Mouse (Mus musculus) megakaryocyte, embryonic 14.5 days (primary cell): ENCODE data around the gene BC049352. TPM values are rescaled to one million over a fixed set of nuclear protein-coding genes. Genes with fewer than 3 reads are reported as not detected.
A peak's percentile ranks its signal among the peaks of the same experiment; 100 is the strongest.

Experiments used
- H3K27me3 ChIP-seq: replicated peaks from 2 replicates; pipeline ENCODE3; 2012; ENCODE audit warnings: inconsistent platforms
- H3K36me3 ChIP-seq: replicated peaks from 2 replicates; pipeline ENCODE3; 2012; ENCODE audit warnings: low read length, inconsistent platforms, mixed read lengths
- H3K4me1 ChIP-seq: 2 replicates; pipeline ENCODE4 v1.6.1; 2012; ENCODE audit warnings: inconsistent platforms
- H3K4me3 ChIP-seq: replicated peaks from 2 replicates; pipeline ENCODE3; 2012; ENCODE audit warnings: moderate library complexity, mild to moderate bottlenecking, inconsistent platforms
- H3K9me3 ChIP-seq: 2 replicates; pipeline ENCODE4 v1.6.1; 2012; ENCODE audit warnings: inconsistent platforms
- FLI1 ChIP-seq: IDR thresholded peaks from 2 replicates; pipeline ENCODE4 v1.6.1; 2012; ENCODE audit warnings: low read length, inconsistent platforms, mixed read lengths
- GATA1 ChIP-seq: IDR thresholded peaks from 3 replicates; pipeline ENCODE4 v1.6.1; 2012; ENCODE audit warnings: mixed read lengths, low read length, inconsistent platforms, borderline replicate concordance
- polyA plus RNA-seq: library from polyadenylated mRNA; stranded (reverse); fragments of >175 nt; gene quantifications from 2 replicates; pipeline ENCODE4 v1.2.3, GENCODE M21; 2012; ENCODE audit warnings: low replicate concordance; ENCODE audit not compliant: insufficient read depth

BC049352 gene
- polyA plus RNA-seq, 1 experiment: 0.13 TPM

DNA sequence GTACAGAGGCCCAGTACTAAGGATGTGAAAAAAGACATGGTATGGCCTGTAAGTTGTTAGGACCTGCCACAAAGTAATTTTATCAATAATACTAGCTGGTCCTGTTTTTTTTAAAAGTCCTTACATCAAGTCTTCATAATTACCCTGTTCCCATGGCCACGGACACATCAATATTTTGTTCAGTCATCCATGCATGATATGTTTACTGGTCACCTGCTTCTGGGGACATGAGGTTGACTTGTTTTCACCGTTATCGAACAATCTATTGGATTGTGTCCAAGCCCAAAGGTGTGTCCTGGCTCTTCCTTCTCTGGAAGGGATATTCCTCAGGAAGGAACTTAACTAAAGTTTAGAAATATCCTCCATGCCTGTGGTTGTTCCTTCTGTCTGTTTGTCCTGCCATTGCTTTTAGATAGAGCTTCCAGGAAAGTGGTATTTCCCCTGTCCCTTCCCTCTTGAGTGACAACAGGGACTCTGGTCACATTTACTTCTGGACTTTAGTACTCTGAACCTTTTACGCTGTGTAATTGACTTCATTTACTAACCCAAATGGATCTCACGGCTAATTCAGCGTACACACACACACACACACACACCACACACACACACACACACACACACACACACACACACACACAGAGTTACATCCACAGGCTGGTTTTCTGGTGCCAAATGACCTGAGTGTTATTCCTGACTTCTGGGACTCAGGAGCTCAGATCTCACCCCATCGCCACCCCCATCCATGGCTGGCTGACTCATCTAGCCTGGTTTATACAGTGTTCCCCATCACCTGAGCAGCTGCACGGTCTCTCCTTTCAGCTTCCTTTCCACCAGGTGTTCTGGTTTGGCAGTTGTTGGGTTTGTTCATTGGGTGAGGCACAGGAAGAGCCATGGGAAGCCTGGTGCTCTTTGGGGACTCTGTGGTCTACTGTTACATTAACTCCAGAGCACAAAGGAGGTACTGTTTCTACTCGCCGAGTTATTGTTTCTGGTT lies 7.1 kb downstream of the BC049352 start:
- TF ChIP-seq GATA1 (no peak), FLI1 (no peak)
- Histone ChIP-seq H3K4me3 (no peak overlapping the region), H3K27me3 (peaks cover 66% of the 10 kb centered on the region), H3K36me3 (no peaks in the 10 kb centered on the region), H3K9me3 (0 out of 2 replicates have a peak, but pooled peaks cover 3% of the 10 kb centered on the region), H3K4me1 (0 out of 2 replicates have a peak, but pooled peaks cover 3% of the 10 kb centered on the region)

DNA sequence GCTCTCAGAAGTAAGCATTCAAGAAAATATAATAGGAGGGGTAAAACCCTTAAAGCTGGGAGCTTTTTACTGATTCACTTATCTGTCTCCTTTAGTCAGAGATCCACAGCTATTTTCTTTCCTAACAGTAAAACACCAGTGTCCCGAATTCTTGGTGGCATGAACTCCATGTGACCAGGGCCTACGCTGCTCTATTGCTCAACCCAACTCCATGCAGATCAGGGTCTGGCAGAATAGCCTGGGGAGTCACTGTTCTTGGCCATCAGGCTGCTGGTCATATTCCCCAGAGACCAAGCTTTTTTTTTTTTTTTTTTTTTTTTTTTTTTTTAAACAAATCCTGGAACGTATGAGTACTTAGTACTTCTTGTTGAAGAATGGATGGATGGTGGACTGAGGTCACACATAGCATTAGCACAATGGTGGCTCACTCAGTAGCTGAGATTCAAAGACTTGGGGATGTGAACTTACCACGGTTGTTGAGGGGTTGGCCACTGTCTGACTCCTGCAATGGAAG lies 7.9 kb downstream of the BC049352 start:
- H3K9me3 ChIP-seq: no peaks in the 10 kb centered on the region
- H3K4me1 ChIP-seq: 0 out of 2 replicates have a peak, but pooled peaks cover 3% of the 10 kb centered on the region
- no peak overlapping the region for H3K4me3 ChIP-seq
- H3K36me3 ChIP-seq: no peaks in the 10 kb centered on the region
- peaks cover 65% of the 10 kb centered on the region for H3K27me3 ChIP-seq
- TF ChIP-seq GATA1 (no peak), FLI1 (no peak)

DNA sequence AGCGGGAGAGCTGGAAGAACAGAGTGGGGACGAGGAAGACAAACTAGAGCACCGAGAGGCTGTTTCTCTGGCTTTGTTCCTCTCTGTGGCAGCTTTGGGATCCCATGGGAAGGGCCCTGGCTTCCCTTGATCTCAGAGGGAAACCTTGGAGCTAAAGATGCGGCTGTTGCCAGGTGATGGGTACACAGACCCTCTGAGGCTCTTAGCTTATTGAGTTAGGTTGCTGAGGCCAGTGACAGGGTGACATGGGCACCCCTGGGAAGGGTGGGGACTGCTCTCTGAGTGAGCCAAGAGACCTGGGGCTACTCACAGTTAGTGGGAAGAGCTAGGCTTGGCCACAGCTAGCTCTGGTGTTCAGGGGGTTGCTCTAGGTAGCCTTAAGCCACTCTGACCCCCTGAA lies 13.7 kb downstream of the BC049352 start:
- H3K9me3 ChIP-seq: no peaks in the 10 kb centered on the region
- no peaks in the 10 kb centered on the region for H3K36me3 ChIP-seq
- H3K27me3 ChIP-seq: peaks cover 73% of the 10 kb centered on the region
- TF ChIP-seq FLI1 (no peak), GATA1 (no peak)
- no peak overlapping the region for H3K4me3 ChIP-seq
- H3K4me1 ChIP-seq: no peaks in the 10 kb centered on the region

- peaks cover 81% of the 10 kb centered on the region for H3K27me3 ChIP-seq
- H3K36me3 ChIP-seq: no peaks in the 10 kb centered on the region
- no peak overlapping the region for H3K4me3 ChIP-seq
- H3K9me3 ChIP-seq: no peaks in the 10 kb centered on the region
- no peaks in the 10 kb centered on the region; the same call in 1 of the 2 replicates for H3K4me1 ChIP-seq
- TF ChIP-seq GATA1 (no peak), FLI1 (no peak)
Observed at GRCm38 (mm10) chr9:45196125-45196830, 14.5 kb downstream of the BC049352 start.

DNA sequence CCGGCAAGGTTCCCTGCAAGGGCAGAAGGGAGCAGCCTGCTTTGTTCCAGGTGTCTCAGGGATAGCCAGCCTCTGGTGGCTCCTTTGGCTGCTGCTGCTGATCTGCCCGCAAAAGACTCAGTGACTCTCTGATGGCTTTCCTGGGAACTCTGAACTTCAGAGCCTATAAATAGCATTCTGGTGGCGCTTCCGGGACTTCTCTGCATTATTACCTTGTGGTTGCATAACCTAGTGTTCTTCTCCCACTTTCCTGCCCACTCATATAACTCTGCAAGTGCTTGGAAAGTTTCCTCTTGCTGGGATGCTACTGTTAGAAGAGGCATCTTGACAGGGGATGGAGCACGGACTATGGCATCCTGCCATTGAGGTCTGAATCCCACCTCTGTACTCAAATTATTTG lies 15.7 kb downstream of the BC049352 start:
- Histone ChIP-seq H3K36me3 (no peaks in the 10 kb centered on the region), H3K9me3 (no peaks in the 10 kb centered on the region), H3K4me1 (no peaks in the 10 kb centered on the region; the same call in 1 of the 2 replicates)

GRCm38 (mm10) chr9:45201319-45201947 lies 19.6 kb downstream of the BC049352 start:
- Histone ChIP-seq H3K4me1 (peaks cover 13% of the 10 kb centered on the region), H3K9me3 (no peaks in the 10 kb centered on the region), H3K36me3 (no peaks in the 10 kb centered on the region), H3K4me3 (no peak overlapping the region), H3K27me3 (peaks cover 74% of the 10 kb centered on the region)
- TF ChIP-seq FLI1 (no peak), GATA1 (no peak)

More for the DNA sequence above, 15.7 kb downstream of the BC049352 start:
- no peak for TF ChIP-seq GATA1
- no peak for TF ChIP-seq FLI1
- H3K4me3 ChIP-seq: no peak overlapping the region
- H3K27me3 ChIP-seq: peaks cover 83% of the 10 kb centered on the region

GRCm38 (mm10) chr9:45202021-45202798 lies 20.4 kb downstream of the BC049352 start:
- Histone ChIP-seq H3K4me3 (peak overlapping the region; percentile 21), H3K9me3 (no peaks in the 10 kb centered on the region), H3K36me3 (no peaks in the 10 kb centered on the region), H3K4me1 (peaks cover 17% of the 10 kb centered on the region), H3K27me3 (peaks cover 70% of the 10 kb centered on the region)
- TF ChIP-seq FLI1: no peak
- TF ChIP-seq GATA1: no peak

GRCm38 (mm10) chr9:45203797-45204410 lies 22.1 kb downstream of the BC049352 start, which contains the start of gene Tmprss4:
Gene Tmprss4 (minus strand): TSS chr9:45204092.
- no peak for TF ChIP-seq GATA1
- no peak within 1 kb of the TSS for H3K4me3 ChIP-seq
- peaks cover 28% of the 10 kb centered on the region for H3K4me1 ChIP-seq
- H3K9me3 ChIP-seq: no peaks in the 10 kb centered on the region
- no peaks in the 10 kb centered on the region for H3K36me3 ChIP-seq
- H3K27me3 ChIP-seq: peaks cover 71% of the 10 kb centered on the region

GRCm38 (mm10) chr9:45205143-45205542 lies 23.3 kb downstream of the BC049352 start:
- Histone ChIP-seq H3K27me3 (peaks cover 67% of the 10 kb centered on the region), H3K36me3 (no peaks in the 10 kb centered on the region), H3K4me3 (no peak overlapping the region), H3K9me3 (no peaks in the 10 kb centered on the region), H3K4me1 (peaks cover 35% of the 10 kb centered on the region)
- no peak for TF ChIP-seq FLI1
- TF ChIP-seq GATA1: no peak
